Mouse (Mus musculus): ENCODE results near the gene Rgs6. TPM values are rescaled to one million over a fixed set of nuclear protein-coding genes. Genes with fewer than 3 reads are reported as not detected.

Rgs6 gene
- polyA plus RNA-seq, 1 experiment from 2014 or later: 0.36 TPM

DNA sequence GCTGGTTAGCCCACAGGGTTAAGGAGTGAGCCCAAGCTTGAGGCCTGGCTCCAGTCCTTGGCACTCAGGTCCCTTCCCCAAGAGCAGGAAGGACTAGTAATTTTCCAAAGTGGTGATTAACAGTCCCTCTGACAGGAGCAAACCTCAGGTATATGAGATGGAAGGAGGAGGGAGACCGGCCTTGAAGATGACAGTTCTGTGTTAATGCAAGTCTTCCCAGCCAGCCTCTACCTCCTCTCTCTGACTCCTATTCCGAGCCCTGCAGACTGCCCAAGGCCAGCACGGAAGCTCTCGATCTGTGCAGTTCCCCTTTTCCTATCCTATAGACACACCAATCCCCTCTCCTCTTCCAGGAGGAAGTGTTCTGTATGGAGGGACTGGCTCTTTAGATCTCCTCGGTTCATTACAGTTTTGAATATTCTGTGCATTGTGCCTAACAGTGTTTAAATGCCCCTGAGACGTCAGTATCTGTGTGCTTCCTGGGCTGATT, 485.8 kb downstream of the Rgs6 start:
- Histone ChIP-seq H3K4me3 (replicated peaks) (peak overlapping the region; percentile 21; the same call in 1 of the 2 replicates), H3K9me3 (replicated peaks) (no peaks in the 10 kb centered on the region), H3K4me1 (replicated peaks) (peaks cover 72% of the 10 kb centered on the region), H3K4me2 (peak overlapping the region; percentile 73), H3K27me3 (no peaks in the 10 kb centered on the region), H3K9ac (peak overlapping the region; percentile 72), H3K36me3 (no peaks in the 10 kb centered on the region), H3K27ac (peak overlapping the region; percentile 100)
- ATAC-seq (ENCODE audit: low read depth): no peak
- peak; percentile 20 for DNase-seq
- WGBS (ENCODE audit: insufficient replicate concordance): 32% methylated on average over 6 of the region's 6 CpGs

DNA sequence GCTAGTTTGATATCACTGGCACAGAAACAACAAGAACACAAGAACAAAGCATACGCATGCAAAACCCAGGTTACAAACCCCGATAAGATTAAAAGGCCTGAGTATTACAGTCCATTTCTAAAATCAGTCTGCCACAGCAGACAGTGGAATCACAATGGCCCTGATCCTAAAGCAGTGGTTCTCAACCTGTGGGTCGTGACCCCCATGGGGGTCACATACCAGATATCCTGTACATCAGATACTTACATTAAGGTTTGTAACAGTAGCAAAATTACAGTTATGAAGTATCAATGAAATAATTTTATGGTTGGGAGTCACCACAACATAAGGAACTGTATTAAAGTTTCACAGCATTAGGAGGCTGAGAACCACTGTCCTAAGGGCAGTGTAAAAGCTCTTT, 488.1 kb downstream of the Rgs6 start:
- Histone ChIP-seq H3K9ac (peak overlapping the region; percentile 18; the same call in 1 of the 2 replicates), H3K4me3 (replicated peaks) (no peak overlapping the region), H3K4me1 (replicated peaks) (peaks cover 89% of the 10 kb centered on the region), H3K36me3 (no peaks in the 10 kb centered on the region), H3K27me3 (no peaks in the 10 kb centered on the region), H3K4me2 (no peak overlapping the region), H3K27ac (peak overlapping the region; percentile 100), H3K9me3 (replicated peaks) (no peaks in the 10 kb centered on the region)
- ATAC-seq (ENCODE audit: low read depth) (no peak), DNase-seq (no peak)
- 75% methylated on average over 3 of the region's 3 CpGs for WGBS (ENCODE audit: insufficient replicate concordance)

DNA sequence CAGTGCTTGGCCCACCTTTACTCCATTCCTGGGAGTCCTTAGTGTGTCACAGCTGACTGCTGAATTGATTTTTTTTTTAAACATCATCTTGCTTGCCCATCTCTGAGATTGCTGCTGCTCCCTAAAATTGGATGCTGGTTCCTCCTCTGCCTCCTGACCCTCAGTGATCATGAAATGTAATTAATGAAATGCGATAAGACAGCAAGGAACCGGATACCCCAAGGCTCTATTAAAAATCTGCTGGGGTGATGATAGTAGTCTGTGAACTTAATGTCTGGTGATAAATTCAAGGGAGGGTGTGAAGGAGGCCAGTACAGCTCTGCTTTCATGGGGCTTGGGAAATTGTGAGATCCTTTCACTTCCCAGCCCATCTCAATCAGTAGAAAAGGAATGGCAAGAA, 489.4 kb downstream of the Rgs6 start:
- H3K4me3 ChIP-seq (replicated peaks): no peak overlapping the region
- H3K4me2 ChIP-seq: no peak overlapping the region
- no peak for ATAC-seq (ENCODE audit: low read depth)
- H3K9me3 ChIP-seq (replicated peaks): no peaks in the 10 kb centered on the region
- peak overlapping the region; percentile 63 for H3K27ac ChIP-seq
- H3K27me3 ChIP-seq: no peaks in the 10 kb centered on the region
- peaks cover 85% of the 10 kb centered on the region for H3K4me1 ChIP-seq (replicated peaks)
- H3K36me3 ChIP-seq: no peaks in the 10 kb centered on the region
- DNase-seq: no peak
- H3K9ac ChIP-seq: peak overlapping the region; percentile 43
- 59% methylated on average over 2 of the region's 2 CpGs for WGBS (ENCODE audit: insufficient replicate concordance)

DNA sequence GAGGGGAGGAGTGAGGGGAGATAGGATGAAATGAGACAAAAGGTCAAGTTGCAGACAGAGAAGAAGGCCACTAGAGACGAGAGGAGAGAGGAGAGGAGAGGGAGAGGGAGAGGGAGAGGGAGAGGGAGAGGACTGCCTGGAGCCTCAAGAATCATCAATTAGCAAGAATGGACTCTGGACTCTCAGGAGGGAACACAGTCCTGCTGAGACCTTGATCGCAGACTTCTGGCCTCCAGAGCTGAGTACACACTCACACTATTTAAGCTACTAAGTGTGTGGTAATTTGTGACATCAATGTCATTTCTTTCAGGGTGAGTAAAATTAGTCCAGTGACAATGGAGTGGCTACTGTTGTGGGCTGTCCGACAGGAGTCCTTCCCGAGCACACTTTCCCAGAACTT, 495.3 kb downstream of the Rgs6 start:
- 75% methylated on average over 3 of the region's 4 CpGs for WGBS (ENCODE audit: insufficient replicate concordance)
- no peak for ATAC-seq (ENCODE audit: low read depth)
- no peaks in the 10 kb centered on the region for H3K36me3 ChIP-seq
- no peak overlapping the region for H3K9ac ChIP-seq
- H3K27me3 ChIP-seq: no peaks in the 10 kb centered on the region
- H3K9me3 ChIP-seq (replicated peaks): no peaks in the 10 kb centered on the region
- H3K27ac ChIP-seq: no peak overlapping the region
- H3K4me1 ChIP-seq (replicated peaks): peaks cover 48% of the 10 kb centered on the region
- no peak for DNase-seq
- H3K4me2 ChIP-seq: no peak overlapping the region
- no peak overlapping the region for H3K4me3 ChIP-seq (replicated peaks)

DNA sequence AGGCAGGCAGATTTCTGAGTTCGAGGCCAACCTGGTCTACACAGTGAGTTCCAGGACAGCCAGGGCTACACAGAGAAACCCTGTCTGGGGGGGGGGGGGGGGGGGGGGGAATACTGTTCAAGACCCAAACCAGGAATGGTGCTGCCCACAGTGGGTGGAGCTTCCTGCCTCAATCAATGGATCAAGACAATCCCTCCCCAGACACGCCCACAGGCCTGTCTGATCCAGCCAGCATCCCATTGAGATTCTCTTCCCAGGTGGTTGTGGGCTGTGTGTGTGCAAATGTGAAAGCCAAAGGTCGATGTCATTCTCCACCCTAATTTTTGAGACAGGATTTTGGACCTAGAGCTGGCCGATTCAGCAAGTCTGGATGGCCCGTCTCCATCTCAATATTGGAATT, 496.5 kb downstream of the Rgs6 start:
- Histone ChIP-seq H3K27ac (no peak overlapping the region), H3K9ac (no peak overlapping the region), H3K4me1 (replicated peaks) (peaks cover 44% of the 10 kb centered on the region), H3K9me3 (replicated peaks) (no peaks in the 10 kb centered on the region), H3K4me3 (replicated peaks) (no peak overlapping the region), H3K27me3 (no peaks in the 10 kb centered on the region), H3K36me3 (no peaks in the 10 kb centered on the region), H3K4me2 (no peak overlapping the region)
- ATAC-seq (ENCODE audit: low read depth) (no peak), DNase-seq (no peak)
- 86% methylated on average over 5 of the region's 5 CpGs for WGBS (ENCODE audit: insufficient replicate concordance)

DNA sequence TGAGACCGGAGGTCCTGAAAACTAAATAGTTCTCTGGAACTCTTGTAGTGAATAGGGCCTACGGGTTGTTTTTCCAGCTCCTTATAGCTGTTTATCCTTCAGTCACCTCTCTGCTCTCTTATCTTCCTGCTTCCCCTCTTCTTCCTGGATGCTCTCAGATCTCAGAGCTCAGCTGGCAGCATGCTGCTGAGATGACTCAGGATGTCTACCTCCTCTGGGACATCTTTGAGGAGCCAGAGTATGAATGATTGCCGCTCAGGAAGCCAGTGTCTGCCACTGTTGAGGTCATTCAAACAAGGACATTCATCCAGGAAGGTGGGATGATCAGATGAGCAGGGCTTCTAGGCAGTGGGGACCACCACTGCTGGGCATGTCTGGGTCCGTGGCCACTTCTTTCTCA, 498.9 kb downstream of the Rgs6 start:
- H3K27me3 ChIP-seq: no peaks in the 10 kb centered on the region
- no peak for DNase-seq
- H3K4me2 ChIP-seq: no peak overlapping the region
- H3K4me3 ChIP-seq (replicated peaks): no peak overlapping the region
- peak; percentile 55; the same call in 1 of the 2 replicates for ATAC-seq (ENCODE audit: low read depth)
- H3K27ac ChIP-seq: peak overlapping the region; percentile 11; the same call in 1 of the 2 replicates
- no peaks in the 10 kb centered on the region for H3K9me3 ChIP-seq (replicated peaks)
- 65% methylated on average over 4 of the region's 4 CpGs for WGBS (ENCODE audit: insufficient replicate concordance)
- no peaks in the 10 kb centered on the region for H3K36me3 ChIP-seq
- H3K9ac ChIP-seq: no peak overlapping the region
- peaks cover 36% of the 10 kb centered on the region for H3K4me1 ChIP-seq (replicated peaks)

DNA sequence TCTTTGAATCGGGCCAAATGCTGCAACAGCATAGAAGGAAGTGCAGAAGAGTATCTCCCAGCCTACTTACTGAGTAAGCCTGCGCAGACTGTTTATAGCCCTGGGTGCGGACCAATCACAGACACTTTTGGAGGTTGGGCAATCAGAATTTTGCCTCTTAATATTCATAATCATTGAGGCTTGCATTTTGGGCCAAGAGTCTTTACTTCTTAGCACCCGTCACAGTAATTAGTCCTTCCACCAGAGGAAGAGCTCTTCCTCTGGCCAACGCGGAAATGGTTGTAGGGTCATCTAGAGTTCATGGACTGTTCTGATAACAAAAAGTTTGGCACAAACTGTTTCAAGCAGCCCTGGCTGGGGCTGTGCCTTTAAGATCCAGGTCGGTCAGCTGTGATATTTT, 499.5 kb downstream of the Rgs6 start:
- H3K4me2 ChIP-seq: no peak overlapping the region
- WGBS (ENCODE audit: insufficient replicate concordance): 58% methylated on average over 7 of the region's 7 CpGs

DNA sequence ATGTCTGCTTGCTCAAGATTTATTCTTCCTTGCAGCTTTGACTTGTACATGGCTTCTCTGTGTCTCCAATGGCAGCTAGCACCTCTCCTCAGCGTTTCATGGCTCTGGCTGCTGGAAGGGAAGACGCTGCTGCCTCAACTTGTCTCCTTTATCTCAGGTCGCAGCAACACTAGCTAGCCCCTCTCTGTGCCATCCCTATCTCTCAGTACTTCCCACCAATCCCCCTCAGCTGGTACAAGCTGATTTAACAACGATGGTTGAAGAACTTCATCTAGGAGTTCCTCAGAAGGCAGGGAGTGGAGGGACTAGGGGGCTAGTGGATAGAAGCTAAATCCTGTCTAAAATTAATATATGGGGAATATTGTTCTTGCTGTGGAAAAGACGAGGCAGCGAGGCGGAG, 503.9 kb downstream of the Rgs6 start:
- Histone ChIP-seq H3K36me3 (no peaks in the 10 kb centered on the region), H3K4me3 (replicated peaks) (no peak overlapping the region), H3K27ac (peak overlapping the region; percentile 45; the same call in 1 of the 2 replicates), H3K4me2 (peak overlapping the region; percentile 11; the same call in 1 of the 2 replicates), H3K4me1 (replicated peaks) (peaks cover 33% of the 10 kb centered on the region), H3K9ac (peak overlapping the region; percentile 27), H3K27me3 (no peaks in the 10 kb centered on the region), H3K9me3 (replicated peaks) (no peaks in the 10 kb centered on the region)
- 35% methylated on average over 7 of the region's 7 CpGs for WGBS (ENCODE audit: insufficient replicate concordance)
- DNase-seq (no peak), ATAC-seq (ENCODE audit: low read depth) (peak; percentile 87)

More for the DNA sequence above, 499.5 kb downstream of the Rgs6 start:
- DNase-seq: no peak
- no peak for ATAC-seq (ENCODE audit: low read depth)
- H3K27ac ChIP-seq: no peak overlapping the region
- no peak overlapping the region for H3K4me3 ChIP-seq (replicated peaks)
- peaks cover 39% of the 10 kb centered on the region for H3K4me1 ChIP-seq (replicated peaks)
- H3K27me3 ChIP-seq: no peaks in the 10 kb centered on the region
- H3K9ac ChIP-seq: no peak overlapping the region
- no peaks in the 10 kb centered on the region for H3K9me3 ChIP-seq (replicated peaks)
- H3K36me3 ChIP-seq: no peaks in the 10 kb centered on the region

DNA sequence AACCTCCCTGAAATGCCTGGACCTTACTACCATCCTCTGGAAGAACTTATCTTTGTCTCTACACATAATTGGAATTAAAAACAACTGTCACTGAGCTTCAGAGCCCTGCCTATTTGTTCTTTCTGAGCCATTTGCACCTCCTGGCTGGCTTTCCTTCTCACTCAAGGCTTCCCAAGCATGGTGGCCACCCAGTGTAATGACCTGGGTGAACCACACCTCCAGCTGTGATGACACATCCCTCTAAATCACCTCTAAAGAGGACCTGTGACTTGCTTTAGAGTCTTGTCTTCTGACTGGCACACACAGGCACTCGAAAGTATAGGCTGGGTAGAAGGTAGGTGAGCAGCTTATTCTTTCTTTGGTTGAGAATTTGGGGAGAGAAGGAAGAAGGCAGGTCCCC, 509.7 kb downstream of the Rgs6 start:
- Histone ChIP-seq H3K27ac (peak overlapping the region; percentile 15; the same call in 1 of the 2 replicates), H3K27me3 (no peaks in the 10 kb centered on the region), H3K4me1 (replicated peaks) (peaks cover 36% of the 10 kb centered on the region), H3K4me2 (no peak overlapping the region), H3K4me3 (replicated peaks) (no peak overlapping the region), H3K9ac (peak overlapping the region; percentile 5; the same call in 1 of the 2 replicates), H3K9me3 (replicated peaks) (no peaks in the 10 kb centered on the region), H3K36me3 (no peaks in the 10 kb centered on the region)
- ATAC-seq (ENCODE audit: low read depth): peak; percentile 27; the same call in 1 of the 2 replicates
- WGBS (ENCODE audit: insufficient replicate concordance): 59% methylated on average over 1 of the region's 1 CpGs
- DNase-seq: no peak

DNA sequence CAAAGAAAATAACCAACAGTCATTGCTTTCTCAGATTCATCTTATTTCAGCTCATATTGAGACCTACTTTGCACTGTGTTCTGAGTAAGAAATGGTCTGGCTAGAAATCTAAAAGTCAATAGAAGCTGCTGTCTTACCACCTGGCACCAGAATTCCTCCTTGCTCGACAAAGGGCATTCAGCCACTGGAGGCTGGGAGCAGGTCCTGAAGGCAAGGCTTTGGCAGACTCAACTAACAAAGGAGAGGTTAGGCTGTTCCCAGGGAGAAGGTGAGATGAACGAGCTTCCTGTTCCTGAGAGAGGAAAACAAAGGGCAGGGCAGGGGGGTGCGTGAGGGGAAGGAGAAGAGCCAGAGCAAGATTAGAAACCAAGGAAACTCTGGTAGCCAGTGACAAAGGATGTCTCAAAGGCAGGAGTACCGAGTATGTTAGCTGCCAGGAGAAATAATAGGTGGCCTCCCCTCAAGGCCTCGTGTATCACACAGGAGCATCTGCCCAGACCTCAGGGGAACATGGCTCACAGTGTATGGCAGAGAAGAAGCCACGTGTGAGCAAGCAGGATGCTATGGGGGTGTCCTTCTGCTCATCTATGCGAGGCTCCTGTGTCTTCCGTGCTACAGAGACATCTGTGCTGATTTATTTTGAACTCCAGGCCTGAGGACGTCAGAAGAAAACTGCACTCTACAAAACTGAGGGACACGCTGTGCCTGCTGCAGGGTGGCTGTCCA, 510.7 kb downstream of the Rgs6 start:
- peak overlapping the region; percentile 20; the same call in 1 of the 2 replicates for H3K27ac ChIP-seq
- WGBS (ENCODE audit: insufficient replicate concordance): 36% methylated on average over 10 of the region's 10 CpGs

DNA sequence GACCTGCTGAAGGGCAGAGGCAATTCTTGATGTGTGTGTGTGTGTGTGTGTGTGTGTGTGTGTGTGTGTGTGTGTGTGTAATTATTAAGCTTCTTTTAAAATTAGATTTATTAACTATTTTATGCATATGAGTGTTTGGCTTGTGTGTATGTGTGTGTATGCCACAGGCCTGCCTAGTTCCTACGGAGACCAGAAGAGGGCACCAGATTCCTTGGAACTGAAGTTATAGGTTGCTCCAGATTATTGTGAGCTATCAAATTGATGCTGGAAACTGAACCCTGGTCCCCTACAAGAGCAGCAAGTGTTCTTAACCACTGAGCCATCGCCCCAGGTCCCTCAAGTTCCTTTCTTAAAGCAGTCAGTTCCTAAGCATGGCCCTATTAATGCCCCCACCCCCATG, 511.8 kb downstream of the Rgs6 start:
- H3K9ac ChIP-seq: no peak overlapping the region
- no peaks in the 10 kb centered on the region for H3K27me3 ChIP-seq
- no peak for DNase-seq
- peak overlapping the region; percentile 35; the same call in 1 of the 2 replicates for H3K27ac ChIP-seq
- no peak overlapping the region for H3K4me2 ChIP-seq
- H3K9me3 ChIP-seq (replicated peaks): no peaks in the 10 kb centered on the region
- H3K36me3 ChIP-seq: no peaks in the 10 kb centered on the region
- no peak overlapping the region for H3K4me3 ChIP-seq (replicated peaks)
- WGBS (ENCODE audit: insufficient replicate concordance): 90% methylated on average over 2 of the region's 2 CpGs
- H3K4me1 ChIP-seq (replicated peaks): peaks cover 36% of the 10 kb centered on the region
- no peak for ATAC-seq (ENCODE audit: low read depth)

More for the DNA sequence above, 510.7 kb downstream of the Rgs6 start:
- Histone ChIP-seq H3K9me3 (replicated peaks) (no peaks in the 10 kb centered on the region), H3K27me3 (no peaks in the 10 kb centered on the region), H3K9ac (peak overlapping the region; percentile 31; the same call in 1 of the 2 replicates), H3K4me1 (replicated peaks) (peaks cover 36% of the 10 kb centered on the region), H3K4me3 (replicated peaks) (no peak overlapping the region), H3K36me3 (no peaks in the 10 kb centered on the region), H3K4me2 (no peak overlapping the region)
- ATAC-seq (ENCODE audit: low read depth) (no peak), DNase-seq (no peak)
